Mouse (Mus musculus): ENCODE data around the gene Fam110a.
"Not testable (repeated sequence)": the region's sequence is repeated elsewhere in the genome, so short reads cannot be mapped to it uniquely, and the experiment has no call there.

Fam110a gene

GRCm38 (mm10) chr2:151997190-151997575 is 17.2 kb upstream of the Fam110a start:
- not testable (repeated sequence) for DNase-seq (ENCODE audit: low spot score in 2 of 2)

- peak; percentile 63 to 66 for DNase-seq (ENCODE audit: low spot score in 2 of 2)
These were observed 16.5 kb upstream of the Fam110a start, which contains the start of gene Slc52a3 for GRCm38 (mm10) chr2:151996229-151997189. Slc52a3 (plus strand) TSS chr2:151996511.

- peak in 1 of 2 experiments; percentile 55 for DNase-seq (ENCODE audit: low spot score in 2 of 2)
These were observed 14.5 kb upstream of the Fam110a start for GRCm38 (mm10) chr2:151994350-151995122.

GRCm38 (mm10) chr2:151991446-151991845 is 11.4 kb upstream of the Fam110a start:
- DNase-seq (ENCODE audit: low spot score in 2 of 2): no peak

- DNase-seq (ENCODE audit: low spot score in 2 of 2): no peak
These were observed 11.0 kb upstream of the Fam110a start for GRCm38 (mm10) chr2:151990985-151991394.

- DNase-seq (ENCODE audit: low spot score in 2 of 2): no peak
These were observed 9.0 kb upstream of the Fam110a start for GRCm38 (mm10) chr2:151988978-151989377.

- DNase-seq (ENCODE audit: low spot score in 2 of 2): no peak
These were observed 6.9 kb upstream of the Fam110a start for GRCm38 (mm10) chr2:151986958-151987357.

- no peak for DNase-seq (ENCODE audit: low spot score in 2 of 2)
These were observed 5.6 kb upstream of the Fam110a start for GRCm38 (mm10) chr2:151985426-151986172.

GRCm38 (mm10) chr2:151984019-151984418 is 4.0 kb upstream of the Fam110a start:
- no peak for DNase-seq (ENCODE audit: low spot score in 2 of 2)

GRCm38 (mm10) chr2:151982476-151982875 is 2.5 kb upstream of the Fam110a start:
- DNase-seq (ENCODE audit: low spot score in 2 of 2): no peak

GRCm38 (mm10) chr2:151981268-151981667 is 1.2 kb upstream of the Fam110a start:
- DNase-seq (ENCODE audit: low spot score in 2 of 2): no peak

GRCm38 (mm10) chr2:151980355-151980693 is 305 bp upstream of the Fam110a start:
- no peak for DNase-seq (ENCODE audit: low spot score in 2 of 2)

GRCm38 (mm10) chr2:151978494-151978893 is 1.5 kb downstream of the Fam110a start:
- DNase-seq (ENCODE audit: low spot score in 2 of 2): no peak

GRCm38 (mm10) chr2:151977689-151978440 is 2.2 kb downstream of the Fam110a start:
- no peak for DNase-seq (ENCODE audit: low spot score in 2 of 2)

GRCm38 (mm10) chr2:151976067-151976466 is 4.0 kb downstream of the Fam110a start:
- DNase-seq (ENCODE audit: low spot score in 2 of 2): no peak

- DNase-seq (ENCODE audit: low spot score in 2 of 2): no peak
These were observed 4.7 kb downstream of the Fam110a start for GRCm38 (mm10) chr2:151975295-151975694.

- no peak for DNase-seq (ENCODE audit: low spot score in 2 of 2)
These were observed 6.1 kb downstream of the Fam110a start for GRCm38 (mm10) chr2:151973595-151974562.

- DNase-seq (ENCODE audit: low spot score in 2 of 2): no peak
These were observed 7.0 kb downstream of the Fam110a start for GRCm38 (mm10) chr2:151972880-151973594.

- no peak for DNase-seq (ENCODE audit: low spot score in 2 of 2)
These were observed 8.3 kb downstream of the Fam110a start for GRCm38 (mm10) chr2:151971748-151972147.
